Mouse (Mus musculus): Measurements from ENCODE around the gene Gm3020. TPM values are rescaled to one million over a fixed set of nuclear protein-coding genes. Genes with fewer than 3 reads are reported as not detected.

Gm3020 gene
- total RNA-seq (2023), result not detected

GRCm38 (mm10) chr14:3651730-3652129 lies at the start of gene Gm3020:
Gene Gm3020, plus strand, starts transcription at chr14:3652030.

GRCm38 (mm10) chr14:3634212-3634611 lies 17.6 kb upstream of the Gm3020 start, which contains the start of gene Gm3012:
Gene Gm3012, plus strand, starts transcription at chr14:3634512.

GRCm38 (mm10) chr14:3688483-3688882 lies 36.7 kb downstream of the Gm3020 start, which contains the start of gene Gm3043:
Gene Gm3043, plus strand, starts transcription at chr14:3688783.

Other genes with a start within 250 kb of the Gm3020 start
- not detected for gene Gm10409, start 239.4 kb upstream of the Gm3020 start, total RNA-seq (2023)
- not detected for gene Gm3005, start 223.9 kb upstream of the Gm3020 start, total RNA-seq (2023)
- gene Gm10408, start 202.7 kb upstream of the Gm3020 start, total RNA-seq (2023), result not detected
- not detected for gene Gm3012, start 17.5 kb upstream of the Gm3020 start, total RNA-seq (2023)
- not detected for gene Gm3043, start 36.8 kb downstream of the Gm3020 start, total RNA-seq (2023)
- not detected for gene Gm3002, start 158.0 kb downstream of the Gm3020 start, total RNA-seq (2023)
- not detected for gene Gm3033, start 194.2 kb downstream of the Gm3020 start, total RNA-seq (2023)
- not detected for gene Gm2916, start 232.1 kb downstream of the Gm3020 start, total RNA-seq (2023)

Data from neutrophil, adult 59 days (primary cell).